Mouse (Mus musculus) limb, embryonic 14.5 days (tissue): Measurements from ENCODE around the gene Vav2. TPM values are rescaled to one million over a fixed set of nuclear protein-coding genes. Genes with fewer than 3 reads are reported as not detected.
A peak's percentile ranks its signal among the peaks of the same experiment; 100 is the strongest.

ENCODE experiments used
- ATAC-seq: fragments of 200-750 bp; cut with Nextera tagmentation; 2 replicates; pipeline ENCODE4 v1.8.0; 2017; ENCODE audit warnings: low read depth, moderate number of reproducible peaks, moderate TSS enrichment; ENCODE audit not compliant: low FRiP score
- DNase-seq: peaks from one replicate; pipeline ENCODE4 v3.0.0-alpha.2; 2015; ENCODE audit warnings: low spot score
- H3K27ac ChIP-seq: fragments of 300-500 bp; sonication (generic); replicated peaks from 2 replicates; pipeline ENCODE4 v1.5.1; 2014; ENCODE audit warnings: low read depth, mild to moderate bottlenecking, low read length, moderate library complexity, mixed read lengths
- H3K27me3 ChIP-seq: fragments of 300-500 bp; sonication (generic); 2 replicates; pipeline ENCODE4 v1.6.1; 2014; ENCODE audit warnings: low read length, mixed read lengths; ENCODE audit not compliant: control insufficient read depth, insufficient read depth
- H3K36me3 ChIP-seq: fragments of 300-500 bp; sonication (generic); 2 replicates; pipeline ENCODE4 v1.6.1; 2014; ENCODE audit warnings: mild to moderate bottlenecking, low read length, moderate library complexity, mixed read lengths; ENCODE audit not compliant: control insufficient read depth, insufficient read depth
- H3K4me1 ChIP-seq: fragments of 300-500 bp; sonication (generic); 2 replicates; pipeline ENCODE4 v1.6.1; 2014; ENCODE audit warnings: antibody characterized with exemption, low read length, mixed read lengths; ENCODE audit not compliant: control insufficient read depth, insufficient read depth
- H3K4me2 ChIP-seq: fragments of 300-500 bp; sonication (generic); replicated peaks from 2 replicates; pipeline ENCODE4 v1.6.1; 2014; ENCODE audit warnings: low read depth, mild to moderate bottlenecking, low read length, moderate library complexity; ENCODE audit not compliant: severe bottlenecking
- H3K4me3 ChIP-seq: fragments of 300-500 bp; sonication (generic); replicated peaks from 2 replicates; pipeline ENCODE4 v1.5.1; 2014; ENCODE audit warnings: low read length
- H3K9ac ChIP-seq: fragments of 300-500 bp; sonication (generic); 2 replicates; pipeline ENCODE4 v1.6.1; 2014; ENCODE audit warnings: mild to moderate bottlenecking, low read depth, low read length, moderate library complexity; ENCODE audit not compliant: severe bottlenecking
- H3K9me3 ChIP-seq: fragments of 300-500 bp; sonication (generic); 2 replicates; pipeline ENCODE4 v1.6.1; 2016; ENCODE audit warnings: low read length; ENCODE audit not compliant: control insufficient read depth
- POLR2A ChIP-seq: fragments of 200-500 bp; IDR thresholded peaks from 2 replicates; pipeline ENCODE4 v1.8.0; 2012; ENCODE audit warnings: inconsistent platforms, mild to moderate bottlenecking, moderate library complexity, borderline replicate concordance; ENCODE audit not compliant: insufficient read depth, insufficient read length; ENCODE audit errors: extremely low read depth
- WGBS: fragments of 180-500 bp; shearing (Covaris S2); extraction: QIAGEN DNeasy Blood & Tissue Kit; methylation state at CpG from one replicate; pipeline ENCODE4 v1.1.7; 2014; 5-methylcytosine and 5-hydroxymethylcytosine counted together
- polyA plus RNA-seq, 2 experiments: library from polyadenylated mRNA; depleted of rRNA in 1 of 2; stranded (reverse) in 1 of 2; unstranded in 1 of 2; fragments of >200 nt; fragmentation: Nextera tagmentation in 1 of 2; extraction: Ambion mirVana in 1 of 2; gene quantifications; 2 replicates each; pipeline versions ENCODE4 v1.2.1 to v1.2.3; 2012 to 2014

Gene Vav2
- polyA plus RNA-seq, 2 experiments = 5.9 to 19.6 TPM

GRCm38 (mm10) chr2:27268325-27268724 lies 158.5 kb downstream of the Vav2 start:
- Histone ChIP-seq H3K27me3 (no peaks in the 10 kb centered on the region), H3K9me3 (no peaks in the 10 kb centered on the region), H3K27ac (no peak overlapping the region), H3K4me1 (no peaks in the 10 kb centered on the region), H3K4me2 (no peak overlapping the region), H3K9ac (no peak overlapping the region), H3K36me3 (peaks cover 58% of the 10 kb centered on the region), H3K4me3 (no peak overlapping the region)
- ATAC-seq = no peak
- WGBS = 85% methylated on average over 2 of the region's 2 CpGs
- TF ChIP-seq POLR2A = no peak
- DNase-seq = no peak

GRCm38 (mm10) chr2:27265819-27266218 lies 161.0 kb downstream of the Vav2 start:
- Histone ChIP-seq H3K4me2 (no peak overlapping the region), H3K27ac (no peak overlapping the region), H3K9me3 (no peaks in the 10 kb centered on the region), H3K36me3 (peaks cover 56% of the 10 kb centered on the region), H3K4me1 (no peaks in the 10 kb centered on the region), H3K9ac (no peak overlapping the region), H3K27me3 (no peaks in the 10 kb centered on the region), H3K4me3 (no peak overlapping the region)
- ATAC-seq (no peak), DNase-seq (no peak)
- TF ChIP-seq POLR2A = no peak
- 80% methylated on average over 3 of the region's 3 CpGs for WGBS

- Histone ChIP-seq H3K9me3 (no peaks in the 10 kb centered on the region), H3K4me3 (no peak overlapping the region), H3K4me2 (no peak overlapping the region), H3K27ac (no peak overlapping the region), H3K9ac (no peak overlapping the region), H3K27me3 (no peaks in the 10 kb centered on the region), H3K4me1 (no peaks in the 10 kb centered on the region), H3K36me3 (peaks cover 33% of the 10 kb centered on the region)
- no peak for TF ChIP-seq POLR2A
- DNase-seq (no peak), ATAC-seq (no peak)
- 90% methylated on average over 4 of the region's 4 CpGs for WGBS
These were observed 163.8 kb downstream of the Vav2 start for GRCm38 (mm10) chr2:27262984-27263383.

GRCm38 (mm10) chr2:27251434-27251833 lies 175.4 kb downstream of the Vav2 start:
- Histone ChIP-seq H3K4me2 (no peak overlapping the region), H3K36me3 (no peaks in the 10 kb centered on the region), H3K27me3 (no peaks in the 10 kb centered on the region), H3K9me3 (no peaks in the 10 kb centered on the region), H3K4me3 (no peak overlapping the region), H3K27ac (no peak overlapping the region), H3K9ac (no peak overlapping the region), H3K4me1 (peaks cover 17% of the 10 kb centered on the region)
- DNase-seq (no peak), ATAC-seq (no peak)
- TF ChIP-seq POLR2A = no peak

- TF ChIP-seq POLR2A = no peak
- no peaks in the 10 kb centered on the region for H3K36me3 ChIP-seq
- peak within 1 kb of the TSS; percentile 22; the same call in 1 of the 2 replicates for H3K9ac ChIP-seq
- H3K27ac ChIP-seq = peak within 1 kb of the TSS; percentile 40
- 0 out of 2 replicates have a peak within 1 kb of the TSS, but pooled peaks have one; percentile 14 for H3K4me3 ChIP-seq
- H3K9me3 ChIP-seq = no peaks in the 10 kb centered on the region
- WGBS = 71% methylated on average over 2 of the region's 2 CpGs
- no peak for DNase-seq
- ATAC-seq = no peak
- peaks cover 17% of the 10 kb centered on the region for H3K4me1 ChIP-seq
- H3K27me3 ChIP-seq = no peaks in the 10 kb centered on the region
- H3K4me2 ChIP-seq = peak within 1 kb of the TSS; percentile 40
These were observed 178.6 kb downstream of the Vav2 start, which contains the start of gene Sardh for GRCm38 (mm10) chr2:27248211-27248610. TSS of gene Sardh (minus strand) at chr2:27248337.

- no peak overlapping the region for H3K9ac ChIP-seq
- no peak for TF ChIP-seq POLR2A
- no peaks in the 10 kb centered on the region for H3K36me3 ChIP-seq
- 53% methylated on average over 2 of the region's 2 CpGs for WGBS
- peaks cover 17% of the 10 kb centered on the region for H3K4me1 ChIP-seq
- H3K27ac ChIP-seq = peak overlapping the region; percentile 40
- no peaks in the 10 kb centered on the region for H3K27me3 ChIP-seq
- DNase-seq = no peak
- H3K4me2 ChIP-seq = peak overlapping the region; percentile 40; the same call in 1 of the 2 replicates
- no peaks in the 10 kb centered on the region for H3K9me3 ChIP-seq
- ATAC-seq = peak; percentile 50
- H3K4me3 ChIP-seq = no peak overlapping the region
These were observed 179.4 kb downstream of the Vav2 start for GRCm38 (mm10) chr2:27247487-27247863.
